16 mouse cellular contexts compared by ENCODE assay signal in genomic region chrX:20288674-20289073, GRCm38 (mm10). TPM values are rescaled to one million over a fixed set of nuclear protein-coding genes. Genes with fewer than 3 reads are reported as not detected.
DNase-seq lines count a peak whose midpoint lies in the region; ATAC-seq and TF ChIP-seq lines count a peak whose summit lies in the region.
"Had no signal": no experiment of that assay in that cellular context is flagged by ENCODE, and none has a peak within 500 bp of the region (broad histone marks: within the 10 kb centered on the region; RNA-seq: fewer than 3 reads in every experiment).

No protein-coding gene starts in this region.

- DNase-seq in heart, adult 11 months: peak; percentile 30
- DNase-seq in heart, adult 9 months (ENCODE audit: low spot score in 2 of 2): no peak
- peak; percentile 17 for DNase-seq in 416B (ENCODE audit: low read depth)
- DNase-seq in lung, postnatal 4 days: no peak
- DNase-seq in testis, postnatal 10 days (ENCODE audit: low spot score): no peak
- DNase-seq in lung, postnatal 36 days: no peak
- DNase-seq: adrenal gland, postnatal 14 days; cerebellum, postnatal 10 days; kidney, postnatal 14 days; lung, embryonic 14.5 days had no signal

- no peak for ATAC-seq in midbrain, embryonic 16.5 days
- ATAC-seq: forebrain, embryonic 15.5 days; intestine, postnatal 0 days had no signal

- peak overlapping the region; percentile 1; the same call in 1 of the 2 replicates for H3K9ac ChIP-seq in midbrain, embryonic 16.5 days (ENCODE audit: low read depth, low read length)
- H3K9ac ChIP-seq: forebrain, embryonic 15.5 days; lung, embryonic 14.5 days had no signal

- no peak overlapping the region for H3K27ac ChIP-seq in bone marrow macrophage, adult 2 months (ENCODE audit: insufficient read depth, low read depth, low read length)
- H3K27ac ChIP-seq in midbrain, embryonic 16.5 days (ENCODE audit: low read length): no peak overlapping the region
- H3K27ac ChIP-seq: forebrain, embryonic 15.5 days; heart, embryonic 10.5 days had no signal

- H3K4me3 ChIP-seq in bone marrow macrophage, adult 2 months (ENCODE audit: insufficient read depth, low read length): 0 out of 2 replicates have a peak overlapping the region, but pooled peaks have one; percentile 10
- H3K4me3 ChIP-seq in midbrain, embryonic 16.5 days (ENCODE audit: low read depth, low read length): peak overlapping the region; percentile 0; the same call in 1 of the 2 replicates
- H3K4me3 ChIP-seq: forebrain, embryonic 15.5 days; heart, embryonic 10.5 days; megakaryocyte, embryonic 14.5 days had no signal

- H3K4me2 ChIP-seq in midbrain, embryonic 16.5 days (ENCODE audit: low read length): peak overlapping the region; percentile 37
- H3K4me2 ChIP-seq: forebrain, embryonic 15.5 days; lung, embryonic 14.5 days had no signal

- peaks cover 14% of the 10 kb centered on the region for H3K4me1 ChIP-seq in bone marrow macrophage, adult 2 months (ENCODE audit: control insufficient read depth, insufficient read depth, low read length)
- H3K4me1 ChIP-seq in midbrain, embryonic 16.5 days (ENCODE audit: control insufficient read depth, insufficient read depth, low read length): no peaks in the 10 kb centered on the region
- H3K4me1 ChIP-seq: forebrain, embryonic 15.5 days; heart, embryonic 10.5 days had no signal

- no peaks in the 10 kb centered on the region for H3K27me3 ChIP-seq in midbrain, embryonic 16.5 days (ENCODE audit: control insufficient read depth, insufficient read depth, low read depth, low read length)
- H3K27me3 ChIP-seq: forebrain, embryonic 15.5 days had no signal

- H3K9me3 ChIP-seq in midbrain, embryonic 16.5 days (replicated peaks; ENCODE audit: control insufficient read depth, low read length, poor library complexity, severe bottlenecking): no peaks in the 10 kb centered on the region
- H3K9me3 ChIP-seq: forebrain, embryonic 15.5 days; heart, embryonic 10.5 days had no signal

- WGBS in midbrain, embryonic 16.5 days: 68% methylated on average over 3 of the region's 3 CpGs

- TF ChIP-seq CTCF in bone marrow macrophage, adult 2 months (IDR thresholded peaks at IDR 0.05; ENCODE audit: low read depth, low read length): no peak

- no peak for TF ChIP-seq POLR2A in bone marrow macrophage, adult 2 months (IDR thresholded peaks at IDR 0.05; ENCODE audit: borderline replicate concordance, low read depth, low read length)

- H3K36me3 ChIP-seq in midbrain, embryonic 16.5 days (ENCODE audit: control insufficient read depth, insufficient read depth, low read length): no peaks in the 10 kb centered on the region
- H3K36me3 ChIP-seq: forebrain, embryonic 15.5 days; heart, embryonic 10.5 days had no signal

RNA-seq across cellular contexts. Expression of gene Slc9a7, which starts 2.9 kb away (rescaled TPM):
- 11.8 and 14.4 TPM in 2 replicates for polyA plus RNA-seq in bone marrow macrophage, adult 2 months (2012; ENCODE audit: insufficient read depth, insufficient read length, missing spikeins)
- 12.0 and 13.3 TPM in 2 replicates for polyA plus RNA-seq in midbrain, embryonic 16.5 days (2015; fragmentation: Nextera tagmentation; extraction: Ambion mirVana)

Comparison
In these comparisons a context has a peak if more than half of its experiments do, and no peak if none do; other contexts are left out.
1. DNase-seq: peak in heart, adult 11 months (single experiment) and 416B (single experiment); none in heart, adult 9 months (0 of 2), lung, postnatal 4 days (0 of 2), testis, postnatal 10 days (single experiment) and lung, postnatal 36 days (single experiment).